Mouse (Mus musculus): Measurements from ENCODE around the gene Memo1. TPM values are rescaled to one million over a fixed set of nuclear protein-coding genes. Genes with fewer than 3 reads are reported as not detected.
"Not testable (repeated sequence)": the region's sequence is repeated elsewhere in the genome, so short reads cannot be mapped to it uniquely, and the experiment has no call there.

Gene Memo1
- polyA plus RNA-seq, 1 experiment from 2014 or later, result 85.3 TPM

GRCm38 (mm10) chr17:74217304-74217703 is 78.0 kb downstream of the Memo1 start:
- H3K27ac ChIP-seq, result no peak overlapping the region
- H3K9me3 ChIP-seq, result no peaks in the 10 kb centered on the region
- no peak overlapping the region for H3K4me3 ChIP-seq
- H3K36me3 ChIP-seq, result peaks cover 8% of the 10 kb centered on the region
- H3K27me3 ChIP-seq, result no peaks in the 10 kb centered on the region
- no peak overlapping the region for H3K4me2 ChIP-seq
- no peaks in the 10 kb centered on the region for H3K4me1 ChIP-seq
- WGBS, result 41% methylated on average over 2 of the region's 2 CpGs
- no peak overlapping the region for H3K9ac ChIP-seq
- no peak for ATAC-seq (ENCODE audit: insufficient number of reproducible peaks, low FRiP score, low TSS enrichment, low read depth)

- H3K4me2 ChIP-seq, H3K4me1 ChIP-seq, H3K27me3 ChIP-seq, H3K9ac ChIP-seq, H3K27ac ChIP-seq, H3K4me3 ChIP-seq, H3K9me3 ChIP-seq: not testable (repeated sequence)
- ATAC-seq (ENCODE audit: insufficient number of reproducible peaks, low FRiP score, low TSS enrichment, low read depth), result 0 out of 2 replicates have a peak, but pooled peaks have one; percentile 4
- peaks cover 19% of the 10 kb centered on the region for H3K36me3 ChIP-seq
- WGBS, result 78% methylated on average over 16 of the region's 16 CpGs
Observed at GRCm38 (mm10) chr17:74212831-74213524, 82.3 kb downstream of the Memo1 start.

GRCm38 (mm10) chr17:74209143-74209908 is 86.0 kb downstream of the Memo1 start:
- Histone ChIP-seq H3K27me3 (no peaks in the 10 kb centered on the region), H3K4me3 (no peak overlapping the region), H3K9me3 (no peaks in the 10 kb centered on the region), H3K9ac (no peak overlapping the region), H3K4me1 (no peaks in the 10 kb centered on the region), H3K27ac (no peak overlapping the region), H3K36me3 (peaks cover 19% of the 10 kb centered on the region), H3K4me2 (no peak overlapping the region)
- 39% methylated on average over 5 of the region's 5 CpGs for WGBS
- no peak for ATAC-seq (ENCODE audit: insufficient number of reproducible peaks, low FRiP score, low TSS enrichment, low read depth)

GRCm38 (mm10) chr17:74195943-74196342 is 99.4 kb downstream of the Memo1 start:
- Histone ChIP-seq H3K36me3 (0 out of 2 replicates have a peak, but pooled peaks cover 2% of the 10 kb centered on the region), H3K9me3 (no peaks in the 10 kb centered on the region), H3K27ac (no peak overlapping the region), H3K27me3 (no peaks in the 10 kb centered on the region), H3K4me2 (no peak overlapping the region), H3K9ac (no peak overlapping the region), H3K4me1 (peaks cover 3% of the 10 kb centered on the region; the same call in 1 of the 2 replicates), H3K4me3 (no peak overlapping the region)
- no peak for ATAC-seq (ENCODE audit: insufficient number of reproducible peaks, low FRiP score, low TSS enrichment, low read depth)
- WGBS, result 32% methylated on average over 2 of the region's 2 CpGs

GRCm38 (mm10) chr17:74194755-74195154 is 100.6 kb downstream of the Memo1 start:
- Histone ChIP-seq H3K9ac (no peak overlapping the region), H3K27me3 (no peaks in the 10 kb centered on the region), H3K27ac (no peak overlapping the region), H3K4me3 (no peak overlapping the region), H3K4me2 (no peak overlapping the region), H3K9me3 (no peaks in the 10 kb centered on the region), H3K4me1 (peaks cover 3% of the 10 kb centered on the region; the same call in 1 of the 2 replicates), H3K36me3 (no peaks in the 10 kb centered on the region)
- ATAC-seq (ENCODE audit: insufficient number of reproducible peaks, low FRiP score, low TSS enrichment, low read depth), result no peak
- 54% methylated on average over 9 of the region's 9 CpGs for WGBS

- Histone ChIP-seq H3K27ac (no peak overlapping the region), H3K9ac (no peak overlapping the region), H3K27me3 (no peaks in the 10 kb centered on the region), H3K4me2 (no peak overlapping the region), H3K4me3 (no peak overlapping the region), H3K9me3 (no peaks in the 10 kb centered on the region), H3K36me3 (no peaks in the 10 kb centered on the region), H3K4me1 (peaks cover 3% of the 10 kb centered on the region; the same call in 1 of the 2 replicates)
- WGBS, result 42% methylated on average over 1 of the region's 1 CpGs
- ATAC-seq (ENCODE audit: insufficient number of reproducible peaks, low FRiP score, low TSS enrichment, low read depth), result no peak
Observed at GRCm38 (mm10) chr17:74193463-74193862, 101.9 kb downstream of the Memo1 start.

GRCm38 (mm10) chr17:74191446-74191845 is 103.9 kb downstream of the Memo1 start:
- Histone ChIP-seq H3K36me3 (no peaks in the 10 kb centered on the region), H3K4me3 (no peak overlapping the region), H3K27me3 (no peaks in the 10 kb centered on the region), H3K9ac (no peak overlapping the region), H3K4me1 (peaks cover 3% of the 10 kb centered on the region; the same call in 1 of the 2 replicates), H3K9me3 (no peaks in the 10 kb centered on the region), H3K4me2 (no peak overlapping the region), H3K27ac (no peak overlapping the region)
- ATAC-seq (ENCODE audit: insufficient number of reproducible peaks, low FRiP score, low TSS enrichment, low read depth), result no peak
- WGBS, result 82% methylated on average over 5 of the region's 5 CpGs

GRCm38 (mm10) chr17:74186197-74186596 is 109.1 kb downstream of the Memo1 start:
- no peaks in the 10 kb centered on the region for H3K9me3 ChIP-seq
- WGBS, result 62% methylated on average over 5 of the region's 5 CpGs
- H3K27ac ChIP-seq, result no peak overlapping the region
- no peaks in the 10 kb centered on the region for H3K27me3 ChIP-seq
- no peaks in the 10 kb centered on the region for H3K4me1 ChIP-seq
- no peak overlapping the region for H3K4me2 ChIP-seq
- no peaks in the 10 kb centered on the region for H3K36me3 ChIP-seq
- H3K9ac ChIP-seq, result no peak overlapping the region
- H3K4me3 ChIP-seq, result no peak overlapping the region
- ATAC-seq (ENCODE audit: insufficient number of reproducible peaks, low FRiP score, low TSS enrichment, low read depth), result no peak

- Histone ChIP-seq H3K4me3 (no peak overlapping the region), H3K27ac (no peak overlapping the region), H3K9ac (no peak overlapping the region), H3K36me3 (no peaks in the 10 kb centered on the region), H3K4me2 (no peak overlapping the region), H3K27me3 (no peaks in the 10 kb centered on the region), H3K9me3 (no peaks in the 10 kb centered on the region), H3K4me1 (no peaks in the 10 kb centered on the region)
- WGBS, result 91% methylated on average over 1 of the region's 1 CpGs
- no peak for ATAC-seq (ENCODE audit: insufficient number of reproducible peaks, low FRiP score, low TSS enrichment, low read depth)
Observed at GRCm38 (mm10) chr17:74184739-74185138, 110.6 kb downstream of the Memo1 start.

- Histone ChIP-seq H3K9ac (no peak overlapping the region), H3K9me3 (no peaks in the 10 kb centered on the region), H3K4me2 (no peak overlapping the region), H3K27ac (no peak overlapping the region), H3K36me3 (no peaks in the 10 kb centered on the region), H3K4me1 (no peaks in the 10 kb centered on the region), H3K27me3 (no peaks in the 10 kb centered on the region), H3K4me3 (no peak overlapping the region)
- no peak for ATAC-seq (ENCODE audit: insufficient number of reproducible peaks, low FRiP score, low TSS enrichment, low read depth)
Observed at GRCm38 (mm10) chr17:74180889-74181288, 114.4 kb downstream of the Memo1 start.

GRCm38 (mm10) chr17:74179640-74180039 is 115.7 kb downstream of the Memo1 start:
- not testable (repeated sequence) for H3K27me3 ChIP-seq; H3K4me1 ChIP-seq; H3K4me2 ChIP-seq; H3K36me3 ChIP-seq; H3K4me3 ChIP-seq; ATAC-seq (ENCODE audit: insufficient number of reproducible peaks, low FRiP score, low TSS enrichment, low read depth); H3K27ac ChIP-seq; H3K9me3 ChIP-seq; H3K9ac ChIP-seq
- WGBS, result 97% methylated on average over 2 of the region's 2 CpGs

GRCm38 (mm10) chr17:74173726-74174125 is 121.6 kb downstream of the Memo1 start:
- Histone ChIP-seq H3K4me2 (no peak overlapping the region), H3K4me3 (no peak overlapping the region), H3K27ac (no peak overlapping the region), H3K9me3 (no peaks in the 10 kb centered on the region), H3K4me1 (no peaks in the 10 kb centered on the region), H3K9ac (no peak overlapping the region), H3K27me3 (no peaks in the 10 kb centered on the region), H3K36me3 (no peaks in the 10 kb centered on the region)
- no peak for ATAC-seq (ENCODE audit: insufficient number of reproducible peaks, low FRiP score, low TSS enrichment, low read depth)

Data from limb, embryonic 15.5 days (tissue).